Mouse (Mus musculus): Measurements from ENCODE around the gene Lrr1.

- TF ChIP-seq CTCF (IDR thresholded peaks at IDR 0.05; ENCODE audit: low read depth) (no peak), EP300 (IDR thresholded peaks at IDR 0.05; ENCODE audit: low read depth) (peak; percentile 94)
Measured at GRCm38 (mm10) chr12:69168461-69169106, at the start of gene Lrr1.

Data from liver, postnatal 0 days (tissue).